Mouse (Mus musculus) limb, embryonic 11.5 days (tissue): ENCODE results near the gene Grin3b. TPM values are rescaled to one million over a fixed set of nuclear protein-coding genes. Genes with fewer than 3 reads are reported as not detected.

Source experiments
- ATAC-seq: fragments of 200-750 bp; cut with Nextera tagmentation; 2 replicates; pipeline ENCODE4 v1.8.0; 2017; ENCODE audit warnings: low read depth; ENCODE audit not compliant: insufficient number of reproducible peaks, low FRiP score, low TSS enrichment
- DNase-seq: peaks from one replicate; pipeline ENCODE4 v3.0.0-alpha.2; 2015; ENCODE audit warnings: low spot score
- H3K27ac ChIP-seq: fragments of 300-500 bp; sonication (generic); replicated peaks from 2 replicates; pipeline ENCODE4 v1.5.1; 2014; ENCODE audit warnings: low read depth, mild to moderate bottlenecking, low read length
- H3K27me3 ChIP-seq: fragments of 300-500 bp; sonication (generic); 2 replicates; pipeline ENCODE4 v1.6.1; 2014; ENCODE audit warnings: mild to moderate bottlenecking, low read length, mixed read lengths; ENCODE audit not compliant: control insufficient read depth, insufficient read depth
- H3K36me3 ChIP-seq: fragments of 300-500 bp; sonication (generic); 2 replicates; pipeline ENCODE4 v1.6.1; 2014; ENCODE audit warnings: mild to moderate bottlenecking, low read length, moderate library complexity, mixed read lengths; ENCODE audit not compliant: control insufficient read depth, insufficient read depth
- H3K4me1 ChIP-seq: fragments of 300-500 bp; sonication (generic); 2 replicates; pipeline ENCODE4 v1.6.1; 2014; ENCODE audit warnings: low read length, mixed read lengths; ENCODE audit not compliant: control insufficient read depth, insufficient read depth
- H3K4me2 ChIP-seq: fragments of 300-500 bp; sonication (generic); 2 replicates; pipeline ENCODE4 v1.6.1; 2014; ENCODE audit warnings: low read depth, mild to moderate bottlenecking, moderate library complexity; ENCODE audit not compliant: severe bottlenecking
- H3K4me3 ChIP-seq: fragments of 300-500 bp; sonication (generic); 2 replicates; pipeline ENCODE4 v1.5.1; 2014; ENCODE audit warnings: low read depth, low read length
- H3K9ac ChIP-seq: fragments of 300-500 bp; sonication (generic); 2 replicates; pipeline ENCODE4 v1.6.1; 2014; ENCODE audit warnings: mild to moderate bottlenecking, low read length
- H3K9me3 ChIP-seq: fragments of 300-500 bp; sonication (generic); 2 replicates; pipeline ENCODE4 v1.6.1; 2016; ENCODE audit warnings: low read length; ENCODE audit not compliant: control insufficient read depth
- WGBS: fragments of 180-500 bp; shearing (Covaris S2); extraction: QIAGEN DNeasy Blood & Tissue Kit; methylation state at CpG from one replicate; pipeline ENCODE4 v1.1.7; 2014; 5-methylcytosine and 5-hydroxymethylcytosine counted together
- polyA plus RNA-seq: library from polyadenylated mRNA; unstranded; fragments of >200 nt; fragmentation: Nextera tagmentation; extraction: Ambion mirVana; gene quantifications from 2 replicates; pipeline ENCODE4 v1.2.1, GENCODE M21; 2014

The Grin3b gene
- polyA plus RNA-seq, result 0.23 and 0.41 TPM in 2 replicates

DNA sequence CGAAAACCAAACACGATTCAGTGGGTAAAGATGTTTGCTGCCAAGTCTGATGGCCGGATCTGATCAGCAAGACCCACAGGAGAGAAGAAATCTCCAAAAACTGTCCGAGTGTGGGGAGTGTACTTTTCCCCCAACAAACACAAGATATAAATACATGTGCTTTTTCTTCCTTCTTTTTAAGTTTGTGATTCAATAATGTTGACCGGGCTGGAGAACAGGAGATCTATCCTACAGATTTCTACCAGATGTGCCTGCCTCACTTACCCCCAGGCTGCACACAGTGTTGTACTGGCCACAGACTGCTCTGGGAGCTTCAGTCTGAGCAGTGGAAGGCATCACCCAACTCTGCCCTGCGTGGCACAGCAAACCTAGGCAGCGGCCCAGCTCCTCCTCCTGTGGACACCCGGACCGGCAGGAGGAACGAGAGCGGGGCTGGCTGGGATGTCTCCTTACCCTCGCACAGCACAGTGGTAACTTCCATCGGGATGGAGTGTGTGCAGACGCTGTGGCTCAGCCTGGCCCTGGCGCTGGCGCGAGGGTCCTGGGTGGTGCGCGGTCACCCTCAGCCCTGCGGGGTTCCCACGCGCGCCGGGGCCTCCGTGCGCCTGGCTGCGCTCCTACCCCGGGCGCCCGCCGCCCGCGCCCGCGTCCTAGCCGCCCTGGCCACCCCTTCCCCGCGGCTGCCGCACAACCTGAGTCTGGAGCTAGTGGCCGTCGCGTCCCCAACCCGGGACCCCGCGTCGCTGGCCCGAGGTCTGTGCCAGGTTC lies at the start of gene Grin3b:
TSS of gene Grin3b (plus strand) at position 301 of the 768 bp plus-strand sequence.
- Histone ChIP-seq H3K36me3 (peaks cover 31% of the 10 kb centered on the region), H3K9me3 (no peaks in the 10 kb centered on the region), H3K4me1 (peaks cover 13% of the 10 kb centered on the region), H3K27ac (no peak within 1 kb of the TSS), H3K4me3 (peak within 1 kb of the TSS; percentile 46), H3K4me2 (peak within 1 kb of the TSS; percentile 96), H3K9ac (peak within 1 kb of the TSS; percentile 63), H3K27me3 (peaks cover 9% of the 10 kb centered on the region)
- DNase-seq, result peak; percentile 55
- 6% methylated on average over 45 of the region's 47 CpGs for WGBS
- peak; percentile 20; the same call in 1 of the 2 replicates for ATAC-seq

DNA sequence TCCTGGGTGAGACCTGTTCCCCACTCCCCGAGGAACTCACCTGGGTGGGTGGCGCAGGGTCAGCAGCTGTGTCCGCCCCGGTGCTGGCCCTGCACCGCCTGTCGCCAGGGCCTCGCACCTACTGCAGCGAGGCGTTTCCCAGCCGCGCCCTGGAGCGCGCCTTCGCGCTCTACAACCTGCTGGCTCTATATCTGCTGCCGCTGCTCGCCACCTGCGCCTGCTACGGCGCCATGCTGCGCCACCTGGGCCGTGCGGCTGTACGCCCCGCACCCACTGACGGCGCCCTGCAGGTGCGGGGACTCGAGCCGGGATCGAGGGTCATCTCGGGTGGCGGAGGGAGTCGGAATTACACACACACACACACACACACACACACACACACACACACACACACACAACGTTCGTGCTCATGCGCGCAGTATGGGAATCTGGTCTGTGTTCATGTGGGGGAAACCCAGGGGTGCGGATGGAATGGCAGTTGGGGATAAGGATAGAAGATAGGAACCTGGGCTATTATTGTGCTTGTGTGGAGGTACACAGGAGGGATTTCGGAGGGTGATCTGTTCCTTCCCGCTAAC lies 49.5 kb upstream of the Grin3b start, which contains the start of gene R3hdm4:
TSS of gene R3hdm4 (minus strand) at position 251 of the 578 bp plus-strand sequence.
- ATAC-seq (no peak), DNase-seq (no peak)
- Histone ChIP-seq H3K27ac (no peak within 1 kb of the TSS), H3K4me1 (peaks cover 37% of the 10 kb centered on the region), H3K9ac (peak within 1 kb of the TSS; percentile 43), H3K27me3 (peaks cover 61% of the 10 kb centered on the region), H3K36me3 (no peaks in the 10 kb centered on the region), H3K9me3 (peaks cover 3% of the 10 kb centered on the region; the same call in 1 of the 2 replicates), H3K4me2 (peak within 1 kb of the TSS; percentile 45), H3K4me3 (peak within 1 kb of the TSS; percentile 25)
- WGBS, result 6% methylated on average over 41 of the region's 41 CpGs

DNA sequence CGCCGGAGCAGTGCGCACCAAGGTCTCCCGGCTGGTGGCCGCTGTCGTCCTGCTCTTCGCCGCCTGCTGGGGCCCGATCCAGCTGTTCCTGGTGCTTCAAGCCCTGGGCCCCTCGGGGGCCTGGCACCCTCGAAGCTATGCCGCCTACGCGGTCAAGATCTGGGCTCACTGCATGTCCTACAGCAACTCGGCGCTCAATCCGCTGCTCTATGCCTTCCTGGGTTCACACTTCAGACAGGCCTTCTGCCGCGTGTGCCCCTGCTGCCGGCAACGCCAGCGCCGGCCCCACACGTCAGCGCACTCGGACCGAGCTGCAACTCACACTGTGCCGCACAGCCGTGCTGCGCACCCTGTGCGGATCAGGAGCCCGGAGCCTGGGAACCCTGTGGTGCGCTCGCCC lies 48.9 kb upstream of the Grin3b start:
- Histone ChIP-seq H3K4me3 (peak overlapping the region; percentile 25), H3K9me3 (peaks cover 3% of the 10 kb centered on the region; the same call in 1 of the 2 replicates), H3K4me1 (peaks cover 39% of the 10 kb centered on the region), H3K27me3 (peaks cover 61% of the 10 kb centered on the region), H3K36me3 (no peaks in the 10 kb centered on the region), H3K9ac (peak overlapping the region; percentile 43), H3K4me2 (peak overlapping the region; percentile 45), H3K27ac (no peak overlapping the region)
- peak; percentile 49 for DNase-seq
- no peak for ATAC-seq
- WGBS, result 2% methylated on average over 34 of the region's 34 CpGs

- Histone ChIP-seq H3K27ac (no peak overlapping the region), H3K4me2 (no peak overlapping the region), H3K4me3 (no peak overlapping the region), H3K9me3 (peaks cover 3% of the 10 kb centered on the region; the same call in 1 of the 2 replicates), H3K36me3 (no peaks in the 10 kb centered on the region), H3K27me3 (peaks cover 31% of the 10 kb centered on the region), H3K4me1 (peaks cover 32% of the 10 kb centered on the region), H3K9ac (no peak overlapping the region)
- DNase-seq (peak; percentile 96), ATAC-seq (no peak)
- 11% methylated on average over 29 of the region's 29 CpGs for WGBS
These were observed 45.3 kb upstream of the Grin3b start for GRCm38 (mm10) chr10:79924998-79925784.

- no peak for ATAC-seq
- peaks cover 29% of the 10 kb centered on the region for H3K4me1 ChIP-seq
- peak overlapping the region; percentile 95 for H3K9ac ChIP-seq
These were observed 44.6 kb upstream of the Grin3b start for GRCm38 (mm10) chr10:79925785-79926490.

GRCm38 (mm10) chr10:79926491-79927323 lies 43.8 kb upstream of the Grin3b start, which contains the start of gene Arid3a:
Gene Arid3a, plus strand, starts transcription at chr10:79927043.
- H3K9ac ChIP-seq, result peak within 1 kb of the TSS; percentile 95
- ATAC-seq (peak; percentile 74), DNase-seq (peak; percentile 95)
- peak within 1 kb of the TSS; percentile 98 for H3K4me3 ChIP-seq
- H3K4me1 ChIP-seq, result peaks cover 28% of the 10 kb centered on the region
- H3K36me3 ChIP-seq, result peaks cover 7% of the 10 kb centered on the region; the same call in 1 of the 2 replicates
- H3K27me3 ChIP-seq, result peaks cover 16% of the 10 kb centered on the region
- under 1% methylated on average over 63 of the region's 63 CpGs for WGBS
- peaks cover 3% of the 10 kb centered on the region; the same call in 1 of the 2 replicates for H3K9me3 ChIP-seq
- H3K4me2 ChIP-seq, result peak within 1 kb of the TSS; percentile 81
- H3K27ac ChIP-seq, result peak within 1 kb of the TSS; percentile 91

More at GRCm38 (mm10) chr10:79925785-79926490, 44.6 kb upstream of the Grin3b start:
- Histone ChIP-seq H3K36me3 (peaks cover 4% of the 10 kb centered on the region; the same call in 1 of the 2 replicates), H3K9me3 (peaks cover 3% of the 10 kb centered on the region; the same call in 1 of the 2 replicates), H3K27me3 (peaks cover 23% of the 10 kb centered on the region), H3K4me3 (peak overlapping the region; percentile 98), H3K27ac (0 out of 2 replicates have a peak overlapping the region, but pooled peaks have one; percentile 3), H3K4me2 (peak overlapping the region; percentile 81)
- WGBS, result 14% methylated on average over 15 of the region's 15 CpGs
- DNase-seq, result peak; percentile 56
